Mouse (Mus musculus): Measurements from ENCODE around the gene Wdr62.

DNA sequence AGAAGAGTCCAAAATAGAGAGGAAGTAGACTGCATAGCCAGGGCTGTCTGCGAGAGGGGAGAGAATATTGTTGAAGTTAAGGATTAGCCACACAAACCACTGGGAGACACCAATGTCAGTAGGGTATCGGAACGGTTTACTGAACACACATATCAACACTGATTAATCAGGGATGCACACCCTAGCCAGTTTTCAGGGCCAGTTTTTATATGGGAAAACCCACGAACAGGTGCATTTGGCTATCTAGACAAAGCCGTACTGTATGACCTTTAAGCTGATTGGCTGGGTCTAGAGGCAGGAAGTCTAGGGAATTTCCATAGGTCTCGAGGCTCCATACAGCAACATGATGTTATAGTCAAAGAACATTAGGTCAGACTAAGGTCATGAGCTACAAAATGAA, 42.6 kb upstream of the Wdr62 start:
- TF ChIP-seq EP300 (IDR thresholded peaks at IDR 0.05; ENCODE audit: low read depth) (no peak), CTCF (IDR thresholded peaks at IDR 0.05; ENCODE audit: low read depth) (no peak)
